Comparison of ENCODE assay signal across 9 mouse cellular contexts in the genomic region with DNA sequence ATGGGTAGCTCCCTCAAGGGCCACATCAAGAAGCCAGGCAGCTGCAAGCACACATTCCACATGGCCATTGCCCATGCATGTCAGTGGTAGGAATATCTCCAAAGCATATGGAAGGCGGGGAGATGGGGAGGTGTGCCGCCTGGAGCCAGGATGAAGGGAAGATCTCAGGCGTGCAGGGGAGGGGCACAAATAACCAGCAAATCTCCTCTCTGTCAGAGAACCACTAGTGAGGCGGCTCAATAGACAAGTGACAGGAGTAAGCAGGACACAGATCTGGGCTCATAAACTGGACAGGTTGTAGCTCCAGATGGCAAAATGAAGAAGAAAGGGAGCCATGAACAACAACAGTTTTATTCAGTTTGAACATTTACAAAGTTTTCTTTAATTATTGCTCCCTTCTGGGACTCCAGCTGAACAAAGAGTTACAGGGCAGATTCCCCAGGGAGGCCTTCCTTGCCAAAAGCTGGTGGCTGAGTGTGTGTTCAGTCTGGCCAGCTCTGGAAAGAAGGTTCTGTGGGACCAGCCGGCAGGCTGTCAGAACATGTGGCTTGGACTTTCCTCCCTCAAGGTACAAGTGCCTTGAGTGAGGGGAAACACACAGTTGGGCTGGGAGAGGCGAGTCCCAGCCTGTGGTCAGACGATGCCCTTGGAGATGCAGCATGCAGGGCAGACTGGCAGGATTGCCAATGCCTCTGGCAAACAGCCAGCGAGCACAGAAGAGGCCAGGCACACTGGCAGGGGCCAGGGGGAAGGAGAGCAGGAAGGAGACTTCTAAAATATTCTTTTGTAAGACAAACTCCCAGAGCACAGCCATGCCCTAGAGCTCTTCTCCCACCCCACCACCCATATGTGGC.
DNase-seq lines count a peak whose midpoint lies in the region; ATAC-seq and TF ChIP-seq lines count a peak whose summit lies in the region.
"Had no signal": no experiment of that assay in that cellular context is flagged by ENCODE, and none has a peak within 500 bp of the region (broad histone marks: within the 10 kb centered on the region; RNA-seq: fewer than 3 reads in every experiment).

No protein-coding gene starts in this region.

- TF ChIP-seq CTCF in lung, embryonic 14.5 days (IDR thresholded peaks at IDR 0.05; ENCODE audit: low read depth) = no peak

- no peaks in the 10 kb centered on the region for H3K9me3 ChIP-seq in lung, embryonic 14.5 days (ENCODE audit: low read depth, low read length)

- 74% methylated on average over 8 of the region's 8 CpGs for WGBS in lung, embryonic 14.5 days

- no peak overlapping the region for H3K27ac ChIP-seq in lung, embryonic 14.5 days (ENCODE audit: low read depth)

- H3K4me1 ChIP-seq in lung, embryonic 14.5 days (ENCODE audit: insufficient read depth) = no peaks in the 10 kb centered on the region

- no peak overlapping the region for H3K4me2 ChIP-seq in lung, embryonic 14.5 days

- no peaks in the 10 kb centered on the region for H3K27me3 ChIP-seq in lung, embryonic 14.5 days (ENCODE audit: insufficient read depth, low read length)
- H3K27me3 ChIP-seq: Patski had no signal

- H3K36me3 ChIP-seq in lung, embryonic 14.5 days (ENCODE audit: insufficient read depth) = no peaks in the 10 kb centered on the region

- H3K9ac ChIP-seq in lung, embryonic 14.5 days = no peak overlapping the region

- H3K4me3 ChIP-seq in lung, embryonic 14.5 days (ENCODE audit: low read depth, low read length) = no peak overlapping the region

- no peak for ATAC-seq in lung, embryonic 14.5 days (ENCODE audit: insufficient read depth)
- no peak for ATAC-seq in monocyte, adult 5-6 weeks (replicated peaks; ENCODE audit: insufficient number of reproducible peaks, low FRiP score, low TSS enrichment, poor library complexity, severe bottlenecking)
- no peak for ATAC-seq in megakaryocyte-erythroid progenitor cell, adult 5-6 weeks (replicated peaks; ENCODE audit: low FRiP score, low TSS enrichment, poor library complexity, severe bottlenecking)
- ATAC-seq: Patski had no signal

- DNase-seq in lung, embryonic 14.5 days = peak; percentile 37
- DNase-seq in lung, postnatal 25 days (ENCODE audit: low spot score) = no peak
- peak; percentile 86 for DNase-seq in cerebellum, adult 11 months
- DNase-seq in gastrocnemius, postnatal 25 days = peak; percentile 8
- DNase-seq in kidney, postnatal 36 days = peak; percentile 21 to 77
- peak; percentile 79 for DNase-seq in ovary, postnatal 36 days (ENCODE audit: low spot score)
